Mouse (Mus musculus) gastrocnemius, adult 8-10 months (tissue): ENCODE results near the gene Sh3pxd2a. TPM values are rescaled to one million over a fixed set of nuclear protein-coding genes. Genes with fewer than 3 reads are reported as not detected.

Experiments used
- DNase-seq, 2 experiments: peaks; one replicate each; pipeline ENCODE4 v3.0.0; 2022; ENCODE audit warnings: low spot score in 2 of 2
- total RNA-seq, 4 experiments: library from RNA; stranded (reverse); gene quantifications; 2 replicates each; pipeline ENCODE4 v1.2.4; 2022

Sh3pxd2a gene
- total RNA-seq, 4 experiments from 2014 or later = 33.4 to 44.9 (median 41.1) TPM

GRCm38 (mm10) chr19:47381011-47381410 lies 83.2 kb downstream of the Sh3pxd2a start:
- no peak for DNase-seq

- no peak for DNase-seq
Measured at GRCm38 (mm10) chr19:47379141-47379540, 85.1 kb downstream of the Sh3pxd2a start.

- DNase-seq = no peak
Measured at GRCm38 (mm10) chr19:47374916-47375573, 89.2 kb downstream of the Sh3pxd2a start.

DNA sequence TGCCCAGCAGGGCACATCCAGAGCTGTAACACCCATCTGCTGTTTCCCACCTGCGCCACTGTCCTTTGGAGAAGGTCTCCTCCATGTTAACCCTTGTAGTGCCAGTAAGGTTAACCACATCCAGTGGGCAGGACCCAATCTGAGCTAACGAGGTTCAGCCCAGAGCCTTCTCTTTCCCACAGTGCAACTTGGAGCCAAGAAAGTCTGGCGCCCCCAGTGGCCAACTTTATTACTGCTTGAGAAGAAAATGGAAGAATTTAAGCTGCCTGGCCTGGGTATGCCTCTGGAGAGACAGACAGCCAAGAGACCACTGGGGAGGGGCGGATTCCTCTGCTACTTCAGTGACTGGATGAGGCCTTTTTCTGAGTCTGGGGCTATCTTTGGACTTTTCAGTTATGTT lies 89.8 kb downstream of the Sh3pxd2a start:
- peak in 1 of 2 experiments; percentile 35 for DNase-seq

DNA sequence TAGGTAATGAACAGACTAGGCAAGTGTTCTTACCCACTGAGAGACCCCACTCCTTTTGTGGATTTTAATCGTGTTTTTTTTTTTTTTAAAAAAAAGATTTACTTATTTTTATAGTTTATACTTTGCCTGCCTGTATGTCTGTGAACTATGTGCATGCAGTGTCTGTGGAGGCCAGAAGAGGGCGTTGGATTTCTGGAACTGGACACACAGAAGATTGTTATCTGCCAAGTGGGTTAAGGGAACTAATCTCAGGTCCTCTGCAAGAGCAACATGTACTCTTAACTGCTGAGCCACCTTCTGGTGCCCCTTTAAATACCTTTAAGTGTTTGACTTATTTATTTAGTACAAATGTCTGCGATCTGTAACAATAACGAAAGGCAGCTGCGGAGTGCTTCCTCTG lies 92.2 kb downstream of the Sh3pxd2a start:
- no peak for DNase-seq

DNA sequence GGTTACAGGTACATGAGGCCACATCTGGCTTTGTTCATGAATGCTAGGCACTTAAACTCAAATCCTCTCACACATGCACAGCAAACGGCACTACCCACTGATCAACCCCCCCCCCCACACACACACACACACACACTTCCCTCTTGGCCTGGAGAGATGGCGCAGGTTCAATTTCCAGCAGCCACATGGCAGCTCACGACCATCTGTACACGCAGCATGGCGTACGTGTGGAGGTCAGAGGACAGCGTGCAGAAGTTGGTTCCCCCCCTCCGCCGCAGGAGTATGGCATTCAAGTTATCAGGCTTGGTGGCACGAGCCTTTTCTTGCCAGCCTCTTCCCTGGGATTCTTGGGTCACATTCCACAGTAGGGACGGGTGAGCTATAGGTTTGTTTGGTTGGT lies 92.7 kb downstream of the Sh3pxd2a start:
- no peak for DNase-seq

DNA sequence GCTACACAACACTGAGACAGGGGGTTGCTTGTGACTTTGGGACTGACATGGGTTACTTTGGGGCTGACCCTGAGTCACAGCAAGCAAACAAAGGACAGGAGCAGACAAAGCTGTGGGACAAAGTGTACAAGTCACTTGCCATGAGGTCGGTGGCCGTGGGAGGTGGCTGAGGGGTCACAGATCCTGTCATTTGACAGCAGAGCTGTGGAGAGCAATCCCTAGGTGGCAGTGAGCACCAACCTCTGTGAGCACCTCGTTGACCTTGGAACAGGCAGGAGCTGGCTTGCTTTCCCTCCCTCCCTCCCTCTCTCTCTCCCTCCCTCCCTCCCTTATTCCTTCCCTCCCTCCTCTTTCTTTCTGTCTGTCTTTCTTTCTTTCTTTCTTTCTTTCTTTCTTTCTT lies 95.2 kb downstream of the Sh3pxd2a start:
- no peak for DNase-seq

GRCm38 (mm10) chr19:47367271-47367879 lies 96.8 kb downstream of the Sh3pxd2a start:
- no peak for DNase-seq

DNA sequence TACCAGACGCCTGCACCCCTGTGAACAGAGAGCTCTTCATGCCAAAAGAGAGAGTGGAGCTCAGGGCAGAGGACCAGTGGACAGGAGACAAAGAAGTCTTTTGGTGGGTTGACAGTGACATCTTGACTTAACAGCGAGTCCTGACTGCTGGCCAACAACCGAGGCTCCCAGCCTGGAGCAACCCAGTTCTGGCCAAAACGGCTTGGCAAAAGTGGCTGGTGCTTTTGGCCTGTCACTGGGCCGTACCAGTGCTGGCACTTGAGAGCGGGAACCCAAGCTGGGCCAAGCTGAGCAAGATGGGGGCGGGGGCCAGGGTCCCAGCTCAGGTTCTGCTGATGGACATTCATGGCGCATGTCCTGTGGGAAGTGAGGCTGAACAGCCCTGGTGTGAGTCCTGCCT lies 97.6 kb downstream of the Sh3pxd2a start:
- DNase-seq = peak; percentile 31 to 62

GRCm38 (mm10) chr19:47363086-47363668 lies 101.0 kb downstream of the Sh3pxd2a start:
- no peak for DNase-seq

DNA sequence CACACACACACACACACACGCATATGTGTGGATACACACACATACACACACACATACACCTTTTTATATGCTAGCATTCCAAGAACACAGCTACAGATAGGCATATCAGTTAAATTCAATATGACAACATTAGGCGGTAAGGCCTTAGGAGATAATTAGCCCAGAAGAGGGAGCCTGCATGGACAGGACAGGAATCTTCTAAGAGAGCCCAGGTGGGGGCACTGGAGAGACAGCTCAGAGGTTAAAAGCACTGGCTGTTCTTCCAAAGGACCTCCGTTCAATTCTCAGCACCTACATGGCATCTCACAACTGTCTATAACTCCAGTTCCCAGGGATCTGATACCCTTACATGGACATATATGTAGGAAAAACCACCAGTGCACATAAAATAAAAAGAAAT lies 103.3 kb downstream of the Sh3pxd2a start:
- no peak for DNase-seq

DNA sequence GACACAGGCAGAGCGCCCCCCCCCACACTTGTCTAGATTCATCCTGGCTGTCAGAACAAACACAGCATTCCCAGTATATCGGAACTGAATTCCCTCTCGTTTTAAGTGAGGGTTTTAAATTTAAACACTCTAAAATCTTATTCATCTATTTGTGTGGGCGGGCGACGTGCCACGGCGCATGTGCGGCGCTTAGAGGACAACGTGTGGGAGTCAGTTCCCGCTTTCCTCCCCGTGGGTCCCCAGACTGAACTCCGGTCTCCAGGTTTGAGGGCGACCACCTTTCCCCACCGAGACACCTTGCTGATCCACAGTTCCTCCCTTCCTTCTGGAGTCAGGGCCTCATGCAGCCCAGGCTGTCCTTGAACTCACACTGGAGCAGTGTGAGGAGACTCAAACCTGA lies 104.2 kb downstream of the Sh3pxd2a start:
- DNase-seq = no peak

- no peak for DNase-seq
Measured at GRCm38 (mm10) chr19:47359166-47359931, 104.9 kb downstream of the Sh3pxd2a start.

DNA sequence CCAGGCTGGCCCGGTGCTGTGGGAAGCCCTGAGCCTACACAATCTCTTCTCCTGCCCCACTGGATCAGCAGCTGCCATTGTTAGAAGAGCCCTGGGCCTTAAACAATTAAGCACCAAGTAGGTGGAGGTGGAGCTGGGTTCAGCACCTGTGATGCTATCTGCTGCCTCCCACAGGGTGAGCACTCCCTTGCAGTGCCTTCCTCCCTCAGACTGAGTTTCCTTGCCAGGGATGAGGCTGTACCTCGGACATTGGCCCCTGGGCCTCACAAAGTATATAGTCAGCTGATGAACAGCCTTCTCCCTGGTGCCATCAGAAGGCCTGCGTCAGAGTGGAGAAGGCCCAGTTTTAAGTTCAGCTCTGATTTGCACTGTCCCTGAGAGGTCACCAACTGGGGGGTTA lies 106.9 kb downstream of the Sh3pxd2a start:
- no peak for DNase-seq

- peak; percentile 66 to 76 for DNase-seq
Measured at GRCm38 (mm10) chr19:47356188-47356857, 107.9 kb downstream of the Sh3pxd2a start.

DNA sequence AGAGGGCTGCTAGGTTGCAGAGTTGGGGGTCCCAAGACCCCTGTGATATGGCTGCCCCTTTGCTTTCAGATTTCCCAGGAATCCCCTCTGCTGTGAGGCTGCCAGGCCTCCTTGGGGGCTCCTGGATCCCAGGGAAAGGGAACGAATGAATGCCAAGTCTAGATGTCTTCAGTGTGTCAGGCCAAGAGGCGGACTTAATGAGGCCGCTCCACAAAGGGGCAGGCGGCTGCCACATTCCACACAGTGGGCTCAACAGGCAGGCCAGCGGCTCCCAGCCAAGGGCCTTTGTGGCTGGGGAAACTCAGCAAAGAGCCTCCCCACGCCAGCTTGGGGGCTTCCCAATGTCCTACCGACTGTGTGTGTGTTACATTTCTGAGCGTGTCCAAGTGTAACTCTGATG lies 109.7 kb downstream of the Sh3pxd2a start:
- no peak for DNase-seq

DNA sequence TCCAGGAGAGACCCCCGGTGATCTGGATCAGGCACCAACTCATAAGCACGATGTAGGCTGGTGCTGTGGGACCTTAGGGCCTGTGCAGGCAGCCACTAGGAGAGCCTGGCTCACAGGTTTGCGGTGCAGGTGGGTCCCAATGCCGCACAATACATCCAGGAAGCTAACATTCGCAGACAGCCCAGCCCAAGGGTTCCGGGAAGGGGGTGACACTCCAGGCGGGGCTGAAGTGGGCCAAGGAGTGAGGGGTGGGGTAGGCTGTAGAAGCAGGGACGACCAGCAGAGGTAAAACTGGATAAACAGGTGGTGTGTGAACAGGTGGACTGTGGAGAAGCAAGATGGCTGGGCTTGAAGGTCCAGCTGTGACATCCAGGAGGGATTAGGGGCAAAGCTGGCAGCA lies 115.2 kb downstream of the Sh3pxd2a start:
- DNase-seq = no peak

GRCm38 (mm10) chr19:47348395-47349016 lies 115.7 kb downstream of the Sh3pxd2a start:
- no peak for DNase-seq

- DNase-seq = no peak
Measured at GRCm38 (mm10) chr19:47347021-47347643, 117.1 kb downstream of the Sh3pxd2a start.

DNA sequence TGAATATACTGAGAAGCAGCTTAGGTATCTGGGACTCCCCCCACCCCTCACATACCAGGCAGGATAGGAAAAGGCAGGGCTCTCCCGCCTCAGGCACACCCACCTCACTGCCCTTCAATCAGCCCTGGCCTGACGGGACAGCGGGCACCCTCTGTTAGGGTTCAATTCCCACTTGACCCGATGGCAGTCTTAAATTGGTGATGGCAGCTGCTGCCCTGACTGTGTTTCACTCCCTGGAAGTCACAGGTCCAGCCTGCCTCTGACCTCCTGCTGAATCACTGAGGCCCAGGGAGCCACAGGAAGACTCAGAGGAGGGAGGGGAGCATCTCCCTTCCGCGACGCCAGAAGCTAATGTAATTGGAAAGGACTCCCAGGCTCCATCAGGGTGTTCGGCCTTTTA lies 117.6 kb downstream of the Sh3pxd2a start:
- DNase-seq = peak in 1 of 2 experiments; percentile 49
